ENCODE assay signal across 16 mouse cellular contexts in the genomic region with DNA sequence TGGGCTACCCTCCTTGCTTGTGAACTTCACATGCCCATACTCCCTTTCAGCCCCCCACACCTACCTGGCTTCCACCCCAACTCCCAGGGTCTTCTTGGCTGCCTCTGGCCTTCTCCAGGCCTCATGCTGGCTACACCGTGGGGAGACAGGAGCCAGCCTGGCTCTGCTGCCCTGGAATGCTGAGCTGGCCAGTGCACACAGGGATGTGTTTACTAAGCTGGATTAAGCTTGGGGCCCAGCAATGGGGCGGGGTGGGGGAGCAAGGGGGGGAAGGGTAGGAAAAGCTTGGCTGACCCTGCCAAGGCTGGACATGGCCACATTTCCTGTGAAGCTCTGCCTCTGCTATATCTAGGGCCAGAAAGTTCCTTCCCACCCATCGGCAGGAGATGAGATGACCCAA.
"Had no signal": no experiment of that assay in that cellular context is flagged by ENCODE, and none has a peak within 500 bp of the region (broad histone marks: within the 10 kb centered on the region; RNA-seq: fewer than 3 reads in every experiment).

No protein-coding gene starts in this region.

- ATAC-seq: midbrain, embryonic 13.5 days had no signal

- H3K4me3 ChIP-seq: left cerebral cortex, adult 2 months; limb, embryonic 10.5 days; liver, embryonic 15.5 days; megakaryocyte, embryonic 14.5 days; midbrain, embryonic 13.5 days; neural tube, embryonic 13.5 days; stomach, embryonic 15.5 days had no signal

- H3K9me3 ChIP-seq: limb, embryonic 10.5 days; liver, embryonic 15.5 days; megakaryocyte, embryonic 14.5 days; midbrain, embryonic 13.5 days; neural tube, embryonic 13.5 days; stomach, embryonic 15.5 days had no signal

- H3K27me3 ChIP-seq: liver, embryonic 15.5 days; midbrain, embryonic 13.5 days; neural tube, embryonic 13.5 days; stomach, embryonic 15.5 days had no signal

- H3K4me2 ChIP-seq: liver, embryonic 11.5 days; liver, embryonic 15.5 days; midbrain, embryonic 13.5 days; neural tube, embryonic 13.5 days; stomach, embryonic 15.5 days had no signal

- H3K27ac ChIP-seq: left cerebral cortex, adult 2 months; limb, embryonic 10.5 days; liver, embryonic 15.5 days; macrophage; midbrain, embryonic 13.5 days; neural tube, embryonic 13.5 days; stomach, embryonic 15.5 days had no signal

- H3K4me1 ChIP-seq: liver, embryonic 15.5 days; stomach, embryonic 15.5 days had no signal

- DNase-seq: kidney, adult 18-20 months; kidney, postnatal 25 days; lung, adult 2 months; lung, postnatal 10 days; right cerebral cortex, postnatal 4 days; spleen, adult 18-20 months; thymus, postnatal 36 days had no signal

- H3K36me3 ChIP-seq: limb, embryonic 10.5 days; liver, embryonic 15.5 days; midbrain, embryonic 13.5 days; neural tube, embryonic 13.5 days; stomach, embryonic 15.5 days had no signal

- H3K9ac ChIP-seq: liver, embryonic 15.5 days; midbrain, embryonic 13.5 days; neural tube, embryonic 13.5 days; stomach, embryonic 15.5 days had no signal
